Mouse (Mus musculus) brain, embryonic 18.5 days (tissue): ENCODE measurements around the gene Zfp691.

Experiments
- DNase-seq: peaks from one replicate; pipeline ENCODE4 v3.0.0-alpha.2; 2012; ENCODE audit warnings: low read depth, low spot score

Zfp691 gene

GRCm38 (mm10) chr4:119167663-119168062 is 6.3 kb downstream of the Zfp691 start:
- peak; percentile 54 for DNase-seq

- DNase-seq, result no peak
These were observed 6.9 kb downstream of the Zfp691 start for GRCm38 (mm10) chr4:119167068-119167467.

DNA sequence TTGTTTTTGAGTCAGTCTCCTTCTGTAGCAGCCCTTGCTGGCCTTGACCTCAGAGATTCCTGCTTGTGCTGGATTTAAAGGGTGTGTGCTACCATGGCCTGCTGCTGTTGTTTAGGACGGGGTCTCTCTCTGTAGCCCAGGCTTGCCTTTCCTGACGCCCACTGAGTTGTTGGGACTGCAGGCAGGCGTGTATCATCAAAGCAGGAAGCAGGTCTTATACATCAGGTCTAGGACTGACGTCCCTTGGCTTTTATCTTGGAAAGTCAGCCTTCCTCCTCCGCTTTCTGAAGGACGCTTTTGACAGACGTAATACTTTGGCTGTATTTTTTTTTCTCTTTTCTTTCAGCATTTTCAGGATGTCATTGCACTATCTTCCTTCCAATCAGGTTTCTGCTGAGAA is 8.1 kb downstream of the Zfp691 start:
- no peak for DNase-seq

DNA sequence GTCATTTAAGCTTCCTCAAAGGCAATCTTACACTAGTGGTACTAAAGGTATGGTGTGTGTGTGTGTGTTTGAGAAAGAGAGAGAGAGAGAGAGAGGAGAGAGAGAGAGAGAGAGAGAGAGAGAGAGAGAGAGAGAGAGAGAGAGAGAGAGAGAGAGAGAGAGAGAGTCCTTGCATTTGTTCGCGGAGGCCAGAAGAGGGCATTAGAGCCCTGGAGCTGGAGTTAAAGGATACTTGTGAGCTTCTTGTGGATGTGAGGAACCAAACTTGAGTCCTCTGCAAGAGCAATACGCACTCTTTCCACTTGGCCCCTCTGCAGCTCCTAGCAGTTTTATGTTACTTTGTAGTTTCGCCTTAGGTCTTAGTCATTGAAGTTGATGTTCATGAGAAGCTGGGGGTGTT is 11.0 kb downstream of the Zfp691 start:
- DNase-seq, result no peak

DNA sequence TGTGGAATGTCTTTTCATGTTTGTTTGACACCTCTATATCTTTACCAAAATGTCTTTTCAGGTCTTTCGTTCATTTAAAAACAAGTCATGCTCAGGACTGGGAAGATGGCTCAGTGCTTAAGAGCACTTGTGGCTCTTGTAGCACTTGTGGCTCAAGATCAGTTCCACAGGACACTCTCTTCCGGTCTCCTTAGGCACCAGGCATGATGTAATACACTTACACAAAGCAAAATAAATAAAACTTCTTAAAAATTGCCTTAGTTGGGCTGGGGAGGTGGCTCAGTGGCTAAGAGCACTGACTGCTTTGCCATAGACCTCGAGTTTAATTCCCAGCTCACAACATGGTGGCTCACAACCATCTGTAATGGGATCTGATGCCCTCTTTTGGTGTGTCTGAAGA is 12.6 kb downstream of the Zfp691 start:
- no peak for DNase-seq

- DNase-seq, result no peak
These were observed 16.1 kb downstream of the Zfp691 start for GRCm38 (mm10) chr4:119157891-119158290.

GRCm38 (mm10) chr4:119157186-119157585 is 16.8 kb downstream of the Zfp691 start:
- DNase-seq, result no peak

DNA sequence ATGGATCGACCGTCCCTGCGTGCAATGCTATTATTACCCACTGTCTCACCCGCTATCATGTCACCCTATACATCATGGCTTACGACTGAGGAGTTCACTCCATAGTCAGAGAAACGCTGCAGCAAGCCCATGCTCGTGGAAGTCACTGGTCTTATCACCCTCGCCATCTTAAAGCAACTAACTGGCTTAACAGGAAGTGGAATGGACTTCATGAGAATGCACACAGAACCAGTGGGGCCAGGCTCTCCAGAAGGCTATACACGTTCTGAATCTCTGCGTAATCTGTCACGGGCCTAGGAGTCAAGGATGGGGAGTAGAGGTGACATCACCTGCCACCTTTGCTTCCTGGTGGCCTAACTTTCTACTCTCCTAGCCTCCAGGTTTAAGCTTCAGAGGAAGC is 25.3 kb downstream of the Zfp691 start:
- DNase-seq, result no peak

- no peak for DNase-seq
These were observed 26.6 kb downstream of the Zfp691 start for GRCm38 (mm10) chr4:119147347-119147746.

DNA sequence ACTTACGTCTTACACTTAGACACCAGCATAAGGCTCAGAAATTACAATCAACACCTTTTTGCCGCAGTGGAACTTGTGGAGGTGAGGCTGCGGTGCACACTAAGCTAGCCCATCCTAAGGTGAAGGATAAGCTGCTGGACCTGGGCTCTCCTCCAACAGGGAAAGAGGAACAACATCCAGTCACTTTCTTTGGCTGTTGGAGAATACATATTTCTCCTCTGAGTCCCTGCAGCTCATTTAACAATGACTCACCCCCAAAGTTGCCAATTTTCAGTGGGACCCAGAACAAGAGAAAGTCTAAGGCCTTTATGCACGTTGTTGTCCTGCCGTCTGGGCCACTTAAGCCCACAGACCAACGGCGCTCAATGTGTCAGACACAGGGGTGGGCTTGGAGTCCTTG is 27.2 kb downstream of the Zfp691 start:
- DNase-seq, result no peak

DNA sequence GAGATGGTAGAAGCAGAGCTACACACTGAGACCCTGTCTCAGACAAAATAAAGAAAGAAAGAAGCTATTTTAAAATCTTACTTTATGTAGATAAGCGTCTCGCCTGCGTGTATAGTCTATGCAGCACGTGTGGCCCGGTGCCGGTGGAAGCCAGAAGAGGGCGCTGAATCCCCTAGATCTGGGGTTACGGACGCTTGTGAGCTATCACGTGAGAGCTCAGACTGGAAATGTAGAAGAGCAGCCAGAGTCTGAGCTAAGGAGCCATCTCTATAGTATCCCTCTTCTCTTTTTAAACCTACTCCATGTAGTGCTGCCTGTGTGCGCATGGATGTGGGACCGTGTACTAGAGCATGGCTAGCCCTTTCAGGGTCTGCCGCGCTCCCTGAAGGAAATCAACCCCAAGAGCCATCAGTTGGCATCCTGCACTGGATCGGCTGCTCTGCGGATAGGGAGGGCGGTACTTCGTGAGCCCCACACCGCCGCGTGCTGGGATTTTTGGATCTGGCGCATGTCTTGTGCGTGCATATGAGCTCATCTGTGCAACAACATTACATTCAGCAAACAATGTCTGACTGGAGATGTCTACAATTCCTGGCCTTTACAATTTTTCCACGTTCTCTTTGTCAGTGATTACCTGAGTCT is 31.6 kb downstream of the Zfp691 start:
- DNase-seq, result peak; percentile 60

- no peak for DNase-seq
These were observed 32.8 kb downstream of the Zfp691 start for GRCm38 (mm10) chr4:119141191-119141590.

GRCm38 (mm10) chr4:119140126-119140525 is 33.9 kb downstream of the Zfp691 start:
- no peak for DNase-seq

- no peak for DNase-seq
These were observed 35.2 kb downstream of the Zfp691 start for GRCm38 (mm10) chr4:119138776-119139175.

DNA sequence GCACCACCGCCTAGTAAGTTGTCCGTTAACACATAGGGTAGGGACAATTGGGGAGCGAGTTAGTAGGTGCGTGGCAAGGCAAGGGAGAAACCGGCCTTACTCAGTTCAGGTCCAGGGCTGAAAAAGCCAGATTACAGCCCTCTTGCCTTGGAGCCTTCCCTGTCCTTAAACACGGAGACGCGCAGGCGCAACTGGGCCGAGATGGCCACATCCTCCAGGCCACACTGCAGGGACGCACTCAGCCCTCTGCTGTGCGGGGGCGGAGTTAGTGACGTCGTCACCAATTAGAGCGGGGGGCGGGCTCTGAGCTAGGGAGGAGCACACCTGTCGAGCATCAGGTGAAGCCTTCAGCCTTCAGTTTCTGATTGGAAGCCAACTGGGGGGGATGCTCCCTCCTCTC is 35.8 kb downstream of the Zfp691 start:
- DNase-seq, result peak; percentile 66

DNA sequence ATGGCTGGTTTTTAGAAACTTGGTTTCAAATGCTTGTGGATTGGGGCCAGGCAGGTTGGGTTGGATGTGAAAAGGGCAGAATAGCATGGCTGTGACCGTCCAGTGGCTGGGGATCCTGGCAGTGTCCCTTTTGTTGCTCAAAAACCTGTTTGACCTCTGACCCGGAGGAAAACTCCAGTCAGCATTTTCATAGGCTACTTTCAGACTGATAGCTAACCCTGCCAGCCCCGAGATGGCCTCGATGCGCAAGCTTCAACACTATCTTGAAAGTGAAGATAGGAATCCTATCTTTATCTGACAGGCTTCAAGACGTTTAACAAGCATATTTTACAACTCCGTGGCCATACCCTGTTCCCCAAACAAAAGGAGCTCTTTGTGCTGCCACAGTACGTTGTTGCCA is 36.7 kb downstream of the Zfp691 start:
- DNase-seq, result no peak

- no peak for DNase-seq
These were observed 40.1 kb downstream of the Zfp691 start for GRCm38 (mm10) chr4:119133860-119134259.

DNA sequence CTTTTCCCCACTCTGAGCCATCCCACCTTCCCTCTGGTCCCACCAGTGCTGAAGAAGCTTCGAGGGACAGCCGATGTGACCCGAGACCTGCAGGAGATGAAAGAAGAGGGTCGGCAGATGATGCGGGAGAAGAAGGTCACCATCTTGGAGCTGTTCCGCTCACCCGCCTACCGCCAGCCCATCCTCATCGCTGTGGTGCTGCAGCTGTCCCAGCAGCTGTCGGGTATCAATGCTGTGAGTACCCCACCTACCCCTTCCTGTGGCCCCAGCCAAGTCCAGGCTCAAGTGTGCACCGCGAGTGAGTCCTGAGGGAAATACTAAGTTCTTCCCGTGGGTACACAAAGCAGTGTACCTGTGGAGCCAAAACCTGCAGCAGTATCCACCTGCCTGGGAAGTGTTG is 40.7 kb downstream of the Zfp691 start:
- DNase-seq, result no peak

GRCm38 (mm10) chr4:119131189-119131910 is 42.6 kb downstream of the Zfp691 start:
- DNase-seq, result no peak

GRCm38 (mm10) chr4:119129096-119129495 is 44.9 kb downstream of the Zfp691 start:
- DNase-seq, result no peak

DNA sequence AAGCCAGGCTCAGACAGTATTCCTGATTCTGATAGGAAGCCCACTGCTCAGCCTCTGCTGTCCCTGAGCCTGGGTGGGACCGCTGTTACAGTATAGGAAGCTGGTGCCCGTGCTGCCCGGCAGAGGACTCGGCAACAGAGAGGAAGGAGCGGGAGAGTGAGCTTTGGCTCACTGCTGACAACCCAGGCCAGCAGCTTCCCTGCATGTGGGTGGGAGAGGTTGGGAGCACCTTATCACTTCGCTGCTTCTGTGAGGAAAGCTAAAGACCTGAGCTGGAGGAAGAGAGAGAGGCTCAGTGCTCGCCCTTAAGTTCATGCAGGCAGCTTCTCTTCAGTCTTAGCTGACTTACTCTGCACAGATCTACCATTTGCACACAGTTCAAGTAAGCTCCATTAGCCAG is 45.4 kb downstream of the Zfp691 start:
- DNase-seq, result no peak

GRCm38 (mm10) chr4:119127229-119127628 is 46.8 kb downstream of the Zfp691 start:
- DNase-seq, result no peak

- no peak for DNase-seq
These were observed 48.3 kb downstream of the Zfp691 start for GRCm38 (mm10) chr4:119125577-119126270.
